Mouse (Mus musculus) stomach, embryonic 14.5 days (tissue): Measurements from ENCODE around the gene Eef1akmt3. TPM values are rescaled to one million over a fixed set of nuclear protein-coding genes. Genes with fewer than 3 reads are reported as not detected.

Experiments used
- ATAC-seq: fragments of 200-750 bp; cut with Nextera tagmentation; 2 replicates; pipeline ENCODE4 v1.8.0; 2017; ENCODE audit warnings: low read depth, moderate TSS enrichment; ENCODE audit not compliant: insufficient number of reproducible peaks, insufficient read depth, low FRiP score
- H3K27ac ChIP-seq: fragments of 300-500 bp; sonication (generic); 2 replicates; pipeline ENCODE4 v1.5.1; 2014; ENCODE audit warnings: mild to moderate bottlenecking, low read length, moderate library complexity, mixed read lengths
- H3K27me3 ChIP-seq: fragments of 300-500 bp; sonication (generic); 2 replicates; pipeline ENCODE4 v1.6.1; 2014; ENCODE audit warnings: low read length, control low read depth, mixed read lengths; ENCODE audit not compliant: control insufficient read depth, insufficient read depth
- H3K36me3 ChIP-seq: fragments of 300-500 bp; sonication (generic); 2 replicates; pipeline ENCODE4 v1.6.1; 2014; ENCODE audit warnings: mild to moderate bottlenecking, control low read depth, low read length, moderate library complexity, mixed read lengths; ENCODE audit not compliant: control insufficient read depth, insufficient read depth
- H3K4me1 ChIP-seq: fragments of 300-500 bp; sonication (generic); 2 replicates; pipeline ENCODE4 v1.6.1; 2014; ENCODE audit warnings: low read length, control low read depth, mixed read lengths; ENCODE audit not compliant: control insufficient read depth, insufficient read depth
- H3K4me2 ChIP-seq: fragments of 300-500 bp; sonication (generic); replicated peaks from 2 replicates; pipeline ENCODE4 v1.6.1; 2014; ENCODE audit warnings: low read depth, low read length, control low read depth
- H3K4me3 ChIP-seq: fragments of 300-500 bp; sonication (generic); 2 replicates; pipeline ENCODE4 v1.5.1; 2014; ENCODE audit warnings: low read depth, low read length, control low read depth
- H3K9ac ChIP-seq: fragments of 300-500 bp; sonication (generic); replicated peaks from 2 replicates; pipeline ENCODE4 v1.6.1; 2014; ENCODE audit warnings: low read depth, mild to moderate bottlenecking, control low read depth, low read length, moderate library complexity, mixed read lengths
- H3K9me3 ChIP-seq: fragments of 300-500 bp; sonication (generic); 2 replicates; pipeline ENCODE4 v1.6.1; 2016; ENCODE audit warnings: low read depth, low read length, control low read depth; ENCODE audit not compliant: control insufficient read depth
- WGBS: fragments of 180-500 bp; shearing (Covaris S2); extraction: QIAGEN DNeasy Blood & Tissue Kit; methylation state at CpG from one replicate; pipeline ENCODE4 v1.1.7; 2014; 5-methylcytosine and 5-hydroxymethylcytosine counted together
- polyA plus RNA-seq: library from polyadenylated mRNA; unstranded; fragments of >200 nt; fragmentation: Nextera tagmentation; extraction: Ambion mirVana; gene quantifications from 2 replicates; pipeline ENCODE4 v1.2.1, GENCODE M21; 2014

Gene Eef1akmt3
- polyA plus RNA-seq, 1 experiment from 2014 or later, result 1.1 TPM

DNA sequence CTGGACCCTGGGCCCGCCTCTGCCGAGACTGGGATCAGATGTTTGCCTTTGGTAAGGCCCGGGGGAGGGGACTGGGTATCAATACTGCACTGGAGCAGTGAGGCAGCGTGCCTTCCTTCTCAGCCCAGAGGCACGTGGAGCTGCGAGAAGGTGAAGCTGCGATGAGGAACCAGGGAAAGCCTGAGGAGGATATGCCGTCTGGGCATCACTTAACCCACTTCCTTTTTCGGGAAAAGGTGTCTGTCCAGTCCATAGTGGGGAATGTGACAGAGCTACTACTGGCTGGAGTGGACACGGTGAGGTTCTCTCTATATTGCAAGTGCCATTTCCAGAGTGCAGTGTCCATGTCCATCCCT lies 8.8 kb upstream of the Eef1akmt3 start:
- WGBS, result 18% methylated on average over 10 of the region's 10 CpGs
- H3K4me1 ChIP-seq, result 0 out of 2 replicates have a peak, but pooled peaks cover 7% of the 10 kb centered on the region
- no peak overlapping the region for H3K9ac ChIP-seq
- ATAC-seq, result no peak
- H3K36me3 ChIP-seq, result peaks cover 4% of the 10 kb centered on the region; the same call in 1 of the 2 replicates
- peak overlapping the region; percentile 33; the same call in 1 of the 2 replicates for H3K4me2 ChIP-seq
- no peak overlapping the region for H3K4me3 ChIP-seq
- H3K27ac ChIP-seq, result no peak overlapping the region
- H3K9me3 ChIP-seq, result no peaks in the 10 kb centered on the region
- H3K27me3 ChIP-seq, result peaks cover 32% of the 10 kb centered on the region

DNA sequence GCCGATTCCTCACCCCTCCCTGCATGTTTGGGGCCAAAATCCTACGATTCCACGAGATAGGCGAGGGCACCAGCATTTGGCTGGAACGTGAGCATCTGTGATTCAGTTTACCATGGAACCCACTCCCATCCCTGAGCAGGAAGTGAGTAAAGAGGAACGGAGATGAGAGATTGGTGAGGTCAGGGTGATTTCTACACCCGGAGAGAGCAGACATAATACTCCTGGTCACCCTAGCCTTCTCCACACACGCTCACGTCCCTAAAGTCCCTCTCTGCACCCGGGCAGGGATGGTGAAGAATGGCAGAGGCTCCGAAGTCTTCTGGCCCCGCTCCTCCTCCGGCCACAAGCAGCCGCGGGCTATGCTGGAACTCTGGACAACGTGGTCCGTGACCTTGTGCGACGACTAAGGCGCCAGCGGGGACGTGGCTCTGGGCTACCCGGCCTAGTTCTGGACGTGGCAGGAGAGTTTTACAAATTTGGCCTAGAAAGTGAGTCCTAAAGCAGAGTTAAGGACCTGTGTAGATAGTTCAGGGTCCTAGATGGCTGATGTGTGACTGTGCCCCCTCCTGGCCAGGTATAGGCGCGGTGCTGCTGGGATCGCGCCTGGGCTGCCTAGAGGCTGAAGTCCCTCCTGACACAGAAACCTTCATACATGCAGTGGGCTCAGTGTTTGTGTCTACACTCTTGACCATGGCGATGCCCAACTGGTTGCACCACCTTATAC lies 8.2 kb upstream of the Eef1akmt3 start:
- Histone ChIP-seq H3K27ac (no peak overlapping the region), H3K4me3 (0 out of 2 replicates have a peak overlapping the region, but pooled peaks have one; percentile 12), H3K9ac (no peak overlapping the region), H3K4me1 (0 out of 2 replicates have a peak, but pooled peaks cover 7% of the 10 kb centered on the region), H3K9me3 (no peaks in the 10 kb centered on the region), H3K4me2 (peak overlapping the region; percentile 33), H3K36me3 (peaks cover under 1% of the 10 kb centered on the region; the same call in 1 of the 2 replicates), H3K27me3 (peaks cover 32% of the 10 kb centered on the region)
- 3% methylated on average over 29 of the region's 29 CpGs for WGBS
- ATAC-seq, result no peak

DNA sequence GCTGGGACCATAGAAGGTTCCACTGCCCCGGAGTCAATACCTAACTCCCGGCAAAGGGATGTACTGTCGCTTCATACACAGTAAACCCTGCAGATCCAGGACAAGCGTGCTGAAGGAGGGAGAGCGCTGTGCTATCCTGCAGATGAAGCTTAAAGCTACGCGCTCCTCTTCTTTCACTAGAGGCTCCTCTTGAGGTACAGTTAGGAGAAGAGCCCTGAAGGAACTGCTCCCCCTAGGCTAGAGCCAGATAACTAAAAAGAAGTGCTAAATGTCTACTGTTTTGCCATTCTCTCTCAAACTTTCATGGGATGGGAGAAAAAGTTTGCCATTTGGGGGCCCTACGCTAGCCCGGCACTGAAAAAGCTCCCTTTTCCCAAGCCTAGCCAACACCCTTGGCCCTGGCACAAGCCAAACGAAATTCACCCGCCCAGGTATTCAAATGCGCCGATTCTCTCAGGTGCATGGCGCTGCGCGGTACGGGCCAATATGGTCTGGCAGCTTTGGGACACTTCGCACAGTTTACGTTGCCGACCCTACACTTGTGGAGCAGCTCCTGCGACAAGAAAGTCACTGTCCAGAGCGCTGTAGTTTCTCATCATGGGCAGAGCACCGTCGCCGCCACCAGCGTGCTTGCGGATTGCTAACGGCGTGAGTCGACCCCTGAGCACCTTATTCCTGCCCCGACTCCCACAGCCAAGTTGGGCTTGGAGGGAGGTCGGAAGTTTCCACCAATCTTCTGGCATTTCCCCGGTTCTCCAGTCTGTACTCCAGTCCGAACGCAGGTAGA lies 7.5 kb upstream of the Eef1akmt3 start:
- peak overlapping the region; percentile 33 for H3K4me2 ChIP-seq
- no peak overlapping the region for H3K27ac ChIP-seq
- 0 out of 2 replicates have a peak overlapping the region, but pooled peaks have one; percentile 12 for H3K4me3 ChIP-seq
- WGBS, result 4% methylated on average over 35 of the region's 35 CpGs
- peaks cover 32% of the 10 kb centered on the region for H3K27me3 ChIP-seq
- no peaks in the 10 kb centered on the region for H3K9me3 ChIP-seq
- ATAC-seq, result no peak
- H3K4me1 ChIP-seq, result 0 out of 2 replicates have a peak, but pooled peaks cover 7% of the 10 kb centered on the region
- no peak overlapping the region for H3K9ac ChIP-seq
- H3K36me3 ChIP-seq, result peaks cover 2% of the 10 kb centered on the region; the same call in 1 of the 2 replicates

DNA sequence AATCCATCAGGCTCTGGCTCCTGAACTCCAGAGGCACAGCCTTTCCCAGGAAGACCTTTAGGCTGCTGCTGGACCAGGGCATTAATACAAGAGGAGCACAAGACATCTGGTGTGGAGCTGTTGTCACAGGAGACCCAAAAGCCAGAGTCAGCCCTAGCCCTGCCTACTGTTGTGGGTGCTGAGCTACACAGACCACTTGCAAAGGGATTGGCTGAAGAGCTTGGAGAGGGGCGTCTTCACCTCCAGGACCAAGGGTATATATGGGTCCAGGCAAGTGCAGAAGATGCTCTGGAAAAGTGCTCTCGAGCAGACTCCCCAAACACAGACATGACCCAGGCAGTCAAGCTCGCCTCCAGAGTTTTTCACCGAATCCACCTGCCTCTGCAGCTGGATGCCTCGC lies 6.6 kb upstream of the Eef1akmt3 start, which contains the start of gene Cyp27b1:
Cyp27b1 (plus strand) TSS at position 297 of the 400 bp plus-strand sequence.
- peaks cover 2% of the 10 kb centered on the region; the same call in 1 of the 2 replicates for H3K36me3 ChIP-seq
- H3K4me2 ChIP-seq, result peak within 1 kb of the TSS; percentile 33
- peaks cover 32% of the 10 kb centered on the region for H3K27me3 ChIP-seq
- 32% methylated on average over 5 of the region's 5 CpGs for WGBS
- no peak within 1 kb of the TSS for H3K9ac ChIP-seq
- H3K4me3 ChIP-seq, result 0 out of 2 replicates have a peak within 1 kb of the TSS, but pooled peaks have one; percentile 12
- ATAC-seq, result no peak
- no peak within 1 kb of the TSS for H3K27ac ChIP-seq
- peaks cover 8% of the 10 kb centered on the region for H3K4me1 ChIP-seq
- H3K9me3 ChIP-seq, result no peaks in the 10 kb centered on the region

DNA sequence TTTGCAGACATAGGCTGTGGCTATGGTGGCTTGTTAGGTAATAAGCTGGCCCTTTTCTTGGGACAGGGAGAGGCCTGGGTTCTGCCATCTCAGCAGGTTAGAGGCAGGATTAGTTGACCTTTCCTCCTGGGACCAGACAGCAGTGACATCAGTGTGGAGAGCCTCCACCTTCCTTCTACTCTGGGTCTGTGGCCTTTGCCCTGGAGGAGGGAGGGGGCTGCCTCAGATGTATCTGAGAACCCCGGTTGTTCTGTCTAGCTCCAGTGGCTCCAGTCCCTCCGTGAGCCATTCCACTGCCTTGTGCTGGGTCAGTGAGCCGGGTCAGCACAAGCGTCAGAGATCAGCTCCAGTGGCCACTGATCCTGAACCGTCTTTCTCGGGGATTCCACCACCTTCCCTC lies 1.9 kb upstream of the Eef1akmt3 start:
- Histone ChIP-seq H3K36me3 (peaks cover 2% of the 10 kb centered on the region; the same call in 1 of the 2 replicates), H3K27ac (no peak overlapping the region), H3K9ac (no peak overlapping the region), H3K4me3 (no peak overlapping the region), H3K4me2 (no peak overlapping the region), H3K4me1 (peaks cover 5% of the 10 kb centered on the region), H3K27me3 (peaks cover 6% of the 10 kb centered on the region), H3K9me3 (no peaks in the 10 kb centered on the region)
- no peak for ATAC-seq
- 87% methylated on average over 6 of the region's 6 CpGs for WGBS

DNA sequence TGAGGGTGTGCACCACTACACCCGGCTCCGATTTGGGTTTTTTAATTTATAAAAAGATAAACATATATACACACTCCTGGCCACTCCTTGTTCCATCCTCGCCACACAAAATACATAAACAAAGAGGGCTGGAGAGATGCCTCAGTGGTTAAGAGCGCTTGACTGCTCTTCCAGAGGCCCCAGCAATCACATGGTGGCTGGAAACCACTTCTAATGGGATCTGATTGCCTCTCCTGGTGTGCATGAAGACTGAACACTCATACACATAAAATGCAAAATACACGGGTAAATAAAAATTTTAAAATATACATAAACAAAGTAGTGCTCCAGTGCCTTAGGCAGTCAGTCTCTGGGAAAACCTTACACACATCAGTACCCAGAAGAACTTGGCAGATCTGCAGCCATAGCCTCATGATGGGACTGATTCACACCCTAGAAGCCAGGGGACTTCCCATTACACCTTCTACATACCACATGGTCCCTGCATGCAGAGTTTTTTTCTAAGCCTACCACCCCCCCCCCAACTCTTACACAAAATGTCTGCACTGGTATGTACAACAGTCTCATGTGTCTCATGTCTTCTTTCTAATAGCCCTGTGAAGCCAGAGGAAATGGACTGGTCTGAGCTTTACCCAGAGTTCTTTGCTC lies 1.3 kb upstream of the Eef1akmt3 start:
- 13% methylated on average over 5 of the region's 5 CpGs for WGBS
- Histone ChIP-seq H3K36me3 (peaks cover 2% of the 10 kb centered on the region; the same call in 1 of the 2 replicates), H3K9ac (peak overlapping the region; percentile 60; the same call in 1 of the 2 replicates), H3K4me3 (peak overlapping the region; percentile 72), H3K9me3 (no peaks in the 10 kb centered on the region), H3K4me1 (peaks cover 5% of the 10 kb centered on the region), H3K4me2 (peak overlapping the region; percentile 99), H3K27me3 (peaks cover under 1% of the 10 kb centered on the region; the same call in 1 of the 2 replicates), H3K27ac (no peak overlapping the region; the same call in 1 of the 2 replicates)
- ATAC-seq, result no peak; the same call in 1 of the 2 replicates

DNA sequence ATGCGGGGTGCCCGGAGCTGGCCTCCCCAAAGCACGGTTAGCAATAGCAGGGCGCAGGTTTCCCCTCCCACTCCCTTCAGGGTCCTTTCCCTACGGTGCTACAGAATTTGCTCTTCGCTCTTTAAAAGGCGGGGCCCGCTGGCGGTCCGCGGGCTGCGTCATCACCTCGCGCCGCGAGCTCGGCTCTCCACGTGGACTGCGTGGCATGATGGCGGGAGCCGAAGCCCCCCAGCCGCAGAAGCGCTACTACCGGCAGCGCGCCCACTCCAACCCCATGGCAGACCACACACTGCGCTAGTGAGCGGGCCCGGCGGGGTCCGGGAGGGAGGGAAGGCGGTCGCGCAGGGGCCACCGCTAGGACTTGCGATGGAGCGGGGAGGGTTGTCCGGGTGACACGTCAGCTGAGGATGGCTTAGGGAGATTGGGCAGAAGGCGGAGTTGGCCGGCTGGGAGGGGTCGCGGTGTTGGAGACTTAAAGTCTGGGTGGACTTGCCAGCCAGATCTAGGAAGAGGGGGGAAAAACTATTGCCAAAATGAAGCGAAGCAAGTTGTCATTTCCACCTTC lies 543 bp upstream of the Eef1akmt3 start:
- H3K4me2 ChIP-seq, result peak overlapping the region; percentile 99
- H3K36me3 ChIP-seq, result peaks cover 2% of the 10 kb centered on the region; the same call in 1 of the 2 replicates
- under 1% methylated on average over 44 of the region's 44 CpGs for WGBS
- H3K9me3 ChIP-seq, result no peaks in the 10 kb centered on the region
- no peaks in the 10 kb centered on the region for H3K27me3 ChIP-seq
- H3K9ac ChIP-seq, result peak overlapping the region; percentile 60
- H3K27ac ChIP-seq, result peak overlapping the region; percentile 52
- H3K4me3 ChIP-seq, result peak overlapping the region; percentile 72
- peaks cover 5% of the 10 kb centered on the region for H3K4me1 ChIP-seq
- ATAC-seq, result peak; percentile 83
